Mouse (Mus musculus): ENCODE data around the gene Gm18596. TPM values are rescaled to one million over a fixed set of nuclear protein-coding genes. Genes with fewer than 3 reads are reported as not detected.
"Not testable (repeated sequence)": the region's sequence is repeated elsewhere in the genome, so short reads cannot be mapped to it uniquely, and the experiment has no call there.

Gm18596 gene
- polyA plus RNA-seq, 1 experiment from 2014 or later, result not detected

DNA sequence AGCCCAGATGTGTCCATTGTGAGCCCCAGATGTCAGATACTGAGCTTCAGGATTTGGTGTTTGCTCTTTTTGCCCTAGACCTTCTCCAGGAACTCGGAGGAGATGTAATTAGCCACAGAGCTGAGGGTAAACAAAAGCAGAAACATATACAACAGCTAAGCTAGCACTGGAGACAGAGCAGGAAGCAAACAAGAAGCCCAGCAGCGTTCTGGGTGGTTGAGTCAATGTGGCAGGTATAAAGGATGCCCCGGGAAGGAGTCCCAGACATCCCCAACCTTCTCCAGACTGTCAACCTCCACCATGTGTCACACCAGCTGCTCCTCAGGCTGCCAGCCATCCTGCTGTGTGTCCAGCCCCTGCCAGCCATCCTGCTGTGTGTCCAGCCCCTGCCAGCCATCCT lies 16.3 kb downstream of the Gm18596 start, which contains the start of gene Gm10100:
Gene Gm10100 (plus strand): TSS at position 301 of the 400 bp plus-strand sequence.
- H3K4me3 ChIP-seq (ENCODE audit: low read depth, low read length), result no peak within 1 kb of the TSS
- no peak within 1 kb of the TSS for H3K27ac ChIP-seq (ENCODE audit: low read depth, low read length)
- H3K27me3 ChIP-seq (ENCODE audit: control insufficient read depth, insufficient read depth, low read length), result no peaks in the 10 kb centered on the region
- WGBS, result 55% methylated on average over 3 of the region's 3 CpGs
- no peaks in the 10 kb centered on the region for H3K9me3 ChIP-seq (ENCODE audit: control insufficient read depth, low read length)
- no peaks in the 10 kb centered on the region for H3K4me1 ChIP-seq (ENCODE audit: control insufficient read depth, insufficient read depth, low read length)
- no peak within 1 kb of the TSS for H3K9ac ChIP-seq (ENCODE audit: low read length)
- H3K4me2 ChIP-seq (ENCODE audit: low read depth), result no peak within 1 kb of the TSS
- DNase-seq (ENCODE audit: low spot score) (no peak), ATAC-seq (ENCODE audit: insufficient read depth, low FRiP score, low TSS enrichment) (no peak)
- H3K36me3 ChIP-seq (ENCODE audit: control insufficient read depth, insufficient read depth, low read length), result no peaks in the 10 kb centered on the region

DNA sequence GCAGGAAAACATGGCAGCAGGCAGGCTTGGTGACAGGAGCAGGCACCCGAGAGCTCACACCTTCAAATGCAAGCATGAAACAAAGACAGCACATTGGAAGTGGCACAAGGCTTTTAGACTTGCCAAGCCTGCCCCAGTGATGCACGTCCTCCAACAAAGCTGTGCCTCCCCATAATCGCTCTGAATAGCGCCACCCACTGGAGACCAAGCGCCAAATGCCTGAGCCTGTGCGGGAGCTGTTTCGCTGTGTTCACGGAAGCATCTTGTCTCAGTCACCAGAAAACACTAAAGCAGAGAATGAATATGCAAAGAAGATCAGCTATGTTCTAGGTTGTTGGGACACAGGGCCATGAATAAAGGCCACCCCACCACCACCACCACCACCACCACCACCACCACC lies 17.6 kb downstream of the Gm18596 start:
- DNase-seq (ENCODE audit: low spot score) (no peak), ATAC-seq (ENCODE audit: insufficient read depth, low FRiP score, low TSS enrichment) (no peak)
- Histone ChIP-seq H3K4me1 (ENCODE audit: control insufficient read depth, insufficient read depth, low read length) (no peaks in the 10 kb centered on the region), H3K4me3 (ENCODE audit: low read depth, low read length) (no peak overlapping the region), H3K27me3 (ENCODE audit: control insufficient read depth, insufficient read depth, low read length) (no peaks in the 10 kb centered on the region), H3K36me3 (ENCODE audit: control insufficient read depth, insufficient read depth, low read length) (no peaks in the 10 kb centered on the region), H3K9ac (ENCODE audit: low read length) (no peak overlapping the region), H3K27ac (ENCODE audit: low read depth, low read length) (no peak overlapping the region), H3K9me3 (ENCODE audit: control insufficient read depth, low read length) (no peaks in the 10 kb centered on the region), H3K4me2 (ENCODE audit: low read depth) (no peak overlapping the region)
- 70% methylated on average over 8 of the region's 8 CpGs for WGBS

DNA sequence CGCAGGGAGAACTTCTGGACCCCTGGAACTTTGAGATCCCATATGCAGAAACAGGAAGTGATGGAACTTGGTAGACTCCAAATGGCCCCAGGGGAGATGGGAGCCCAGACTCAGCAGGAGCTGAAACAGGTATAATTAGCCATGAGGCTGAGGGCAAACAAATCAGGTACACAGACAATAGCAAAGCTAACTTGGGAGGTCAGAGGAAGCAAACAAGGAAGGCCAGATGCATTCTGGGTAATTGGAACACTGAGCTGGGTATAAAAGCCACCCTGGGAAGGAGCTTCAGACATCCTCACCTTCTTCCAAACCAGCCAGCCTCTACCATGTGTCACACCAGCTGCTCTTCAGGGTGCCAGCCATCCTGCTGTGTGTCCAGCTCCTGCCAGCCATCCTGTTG lies 22.1 kb downstream of the Gm18596 start, which contains the start of gene Krtap12-1:
Gene Krtap12-1 (plus strand): TSS at position 301 of the 400 bp plus-strand sequence.
- WGBS, result 97% methylated on average over 1 of the region's 1 CpGs
- not testable (repeated sequence) for H3K27me3 ChIP-seq (ENCODE audit: control insufficient read depth, insufficient read depth, low read length); H3K9me3 ChIP-seq (ENCODE audit: control insufficient read depth, low read length); ATAC-seq (ENCODE audit: insufficient read depth, low FRiP score, low TSS enrichment); DNase-seq (ENCODE audit: low spot score); H3K4me3 ChIP-seq (ENCODE audit: low read depth, low read length); H3K36me3 ChIP-seq (ENCODE audit: control insufficient read depth, insufficient read depth, low read length); H3K4me2 ChIP-seq (ENCODE audit: low read depth); H3K9ac ChIP-seq (ENCODE audit: low read length); H3K4me1 ChIP-seq (ENCODE audit: control insufficient read depth, insufficient read depth, low read length); H3K27ac ChIP-seq (ENCODE audit: low read depth, low read length)

DNA sequence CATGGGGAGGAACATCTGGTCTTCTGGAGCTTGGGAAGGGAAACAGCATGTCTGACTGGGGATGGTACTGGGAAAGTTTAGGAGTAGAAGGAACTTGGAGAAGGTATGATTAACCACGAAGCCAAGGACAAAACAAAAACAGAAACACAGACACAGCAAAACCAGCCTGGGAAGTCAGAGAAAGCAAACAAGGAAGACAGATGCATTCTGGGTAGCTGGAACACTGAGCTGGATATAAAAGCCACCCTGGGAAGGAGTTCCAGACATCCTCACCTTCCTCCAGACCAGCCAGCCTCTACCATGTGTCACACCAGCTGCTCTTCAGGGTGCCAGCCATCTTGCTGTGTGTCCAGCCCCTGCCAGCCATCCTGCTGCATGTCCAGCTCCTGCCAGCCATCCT lies 26.9 kb downstream of the Gm18596 start, which contains the start of gene Gm10142:
Gene Gm10142 (plus strand): TSS at position 301 of the 400 bp plus-strand sequence.
- H3K27me3 ChIP-seq (ENCODE audit: control insufficient read depth, insufficient read depth, low read length), result no peaks in the 10 kb centered on the region
- H3K9me3 ChIP-seq (ENCODE audit: control insufficient read depth, low read length), result no peaks in the 10 kb centered on the region
- no peaks in the 10 kb centered on the region for H3K36me3 ChIP-seq (ENCODE audit: control insufficient read depth, insufficient read depth, low read length)
- WGBS, result 90% methylated on average over 1 of the region's 1 CpGs
- no peaks in the 10 kb centered on the region for H3K4me1 ChIP-seq (ENCODE audit: control insufficient read depth, insufficient read depth, low read length)
- H3K27ac ChIP-seq (ENCODE audit: low read depth, low read length), result no peak within 1 kb of the TSS
- DNase-seq (ENCODE audit: low spot score) (no peak), ATAC-seq (ENCODE audit: insufficient read depth, low FRiP score, low TSS enrichment) (no peak)
- H3K4me2 ChIP-seq (ENCODE audit: low read depth), result no peak within 1 kb of the TSS
- H3K9ac ChIP-seq (ENCODE audit: low read length), result no peak within 1 kb of the TSS
- no peak within 1 kb of the TSS for H3K4me3 ChIP-seq (ENCODE audit: low read depth, low read length)

DNA sequence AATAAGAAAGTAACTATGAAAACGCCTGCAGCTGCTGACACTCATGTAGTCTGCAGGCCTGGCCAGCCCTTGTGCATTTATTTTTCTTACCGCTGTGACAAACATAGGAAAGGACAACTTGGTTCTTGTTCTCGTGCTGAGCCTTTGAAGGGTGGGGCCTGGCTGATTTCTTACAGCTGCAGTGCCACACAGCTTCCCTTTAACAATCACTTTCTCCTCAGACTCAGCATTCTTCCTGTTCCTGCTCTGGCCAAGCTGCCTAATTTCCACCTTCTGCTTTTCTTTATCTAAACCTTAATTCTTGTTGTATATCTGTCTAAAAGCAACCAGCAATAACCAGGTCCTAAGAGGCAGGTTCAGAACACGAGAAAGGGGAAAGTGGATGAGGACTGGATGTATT lies 28.7 kb downstream of the Gm18596 start:
- Histone ChIP-seq H3K36me3 (ENCODE audit: control insufficient read depth, insufficient read depth, low read length) (no peaks in the 10 kb centered on the region), H3K4me3 (ENCODE audit: low read depth, low read length) (no peak overlapping the region), H3K4me1 (ENCODE audit: control insufficient read depth, insufficient read depth, low read length) (no peaks in the 10 kb centered on the region), H3K9me3 (ENCODE audit: control insufficient read depth, low read length) (no peaks in the 10 kb centered on the region), H3K27me3 (ENCODE audit: control insufficient read depth, insufficient read depth, low read length) (no peaks in the 10 kb centered on the region), H3K9ac (ENCODE audit: low read length) (no peak overlapping the region), H3K27ac (ENCODE audit: low read depth, low read length) (no peak overlapping the region), H3K4me2 (ENCODE audit: low read depth) (no peak overlapping the region)
- no peak for DNase-seq (ENCODE audit: low spot score)
- ATAC-seq (ENCODE audit: insufficient read depth, low FRiP score, low TSS enrichment), result no peak
- 73% methylated on average over 4 of the region's 4 CpGs for WGBS

DNA sequence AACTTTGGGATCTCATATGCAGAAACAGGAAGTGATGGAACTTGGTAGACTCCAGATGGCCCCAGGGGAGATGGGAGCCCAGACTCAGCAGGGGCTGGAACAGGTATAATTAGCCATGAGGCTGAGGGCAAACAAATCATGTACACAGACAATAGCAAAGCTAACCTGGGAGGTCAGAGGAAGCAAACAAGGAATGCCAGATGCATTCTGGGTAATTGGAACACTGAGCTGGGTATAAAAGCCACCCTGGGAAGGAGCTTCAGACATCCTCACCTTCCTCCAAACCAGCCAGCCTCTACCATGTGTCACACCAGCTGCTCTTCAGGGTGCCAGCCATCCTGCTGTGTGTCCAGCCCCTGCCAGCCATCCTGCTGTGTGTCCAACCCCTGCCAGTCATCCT lies 31.3 kb downstream of the Gm18596 start, which contains the start of gene Gm10024:
Gene Gm10024 (plus strand): TSS at position 301 of the 400 bp plus-strand sequence.
- not testable (repeated sequence) for ATAC-seq (ENCODE audit: insufficient read depth, low FRiP score, low TSS enrichment); H3K4me2 ChIP-seq (ENCODE audit: low read depth); H3K4me1 ChIP-seq (ENCODE audit: control insufficient read depth, insufficient read depth, low read length); H3K27ac ChIP-seq (ENCODE audit: low read depth, low read length); H3K9ac ChIP-seq (ENCODE audit: low read length); H3K36me3 ChIP-seq (ENCODE audit: control insufficient read depth, insufficient read depth, low read length); H3K4me3 ChIP-seq (ENCODE audit: low read depth, low read length); DNase-seq (ENCODE audit: low spot score); H3K9me3 ChIP-seq (ENCODE audit: control insufficient read depth, low read length); H3K27me3 ChIP-seq (ENCODE audit: control insufficient read depth, insufficient read depth, low read length)

DNA sequence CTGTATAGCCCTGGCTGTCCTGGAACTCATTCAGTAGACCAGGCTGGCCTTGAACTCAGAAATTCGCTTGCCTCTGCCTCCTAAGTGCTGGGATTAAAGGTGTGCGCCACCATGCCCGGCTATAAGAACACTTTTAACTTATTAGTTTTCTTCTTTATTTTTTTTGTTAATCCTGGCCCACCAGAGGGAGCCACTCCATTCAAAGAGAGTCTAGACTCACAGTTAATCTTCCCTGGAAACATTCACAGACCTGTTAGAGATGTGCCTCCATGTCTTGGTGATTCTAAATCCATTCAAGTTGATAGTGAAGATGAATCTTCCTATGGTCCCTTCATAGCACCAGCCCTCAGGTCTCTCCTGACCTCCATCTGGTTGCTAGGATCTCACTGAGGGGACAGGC lies 32.6 kb downstream of the Gm18596 start:
- no peak overlapping the region for H3K4me3 ChIP-seq (ENCODE audit: low read depth, low read length)
- no peaks in the 10 kb centered on the region for H3K27me3 ChIP-seq (ENCODE audit: control insufficient read depth, insufficient read depth, low read length)
- H3K4me1 ChIP-seq (ENCODE audit: control insufficient read depth, insufficient read depth, low read length), result no peaks in the 10 kb centered on the region
- ATAC-seq (ENCODE audit: insufficient read depth, low FRiP score, low TSS enrichment) (no peak), DNase-seq (ENCODE audit: low spot score) (no peak)
- WGBS, result 84% methylated on average over 3 of the region's 3 CpGs
- no peaks in the 10 kb centered on the region for H3K36me3 ChIP-seq (ENCODE audit: control insufficient read depth, insufficient read depth, low read length)
- no peak overlapping the region for H3K27ac ChIP-seq (ENCODE audit: low read depth, low read length)
- no peaks in the 10 kb centered on the region for H3K9me3 ChIP-seq (ENCODE audit: control insufficient read depth, low read length)
- no peak overlapping the region for H3K9ac ChIP-seq (ENCODE audit: low read length)
- H3K4me2 ChIP-seq (ENCODE audit: low read depth), result no peak overlapping the region

DNA sequence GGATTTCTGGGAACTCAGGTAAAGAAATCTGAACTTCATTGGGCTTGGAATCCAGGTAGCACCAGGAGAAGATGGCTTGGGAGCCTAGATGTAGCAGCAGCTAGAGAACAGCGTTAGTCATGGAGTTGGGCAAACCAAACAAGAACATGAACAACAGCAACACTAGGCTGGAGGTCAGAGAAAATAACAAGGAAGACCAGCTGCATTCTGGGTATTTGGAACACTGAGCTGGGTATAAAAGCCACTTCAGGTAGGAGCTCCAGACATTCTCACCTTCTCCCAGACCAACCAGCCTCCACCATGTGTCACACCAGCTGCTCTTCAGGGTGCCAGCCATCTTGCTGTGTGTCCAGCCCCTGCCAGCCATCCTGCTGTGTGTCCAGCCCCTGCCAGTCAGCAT lies 36.1 kb downstream of the Gm18596 start, which contains the start of gene Gm10272:
Gene Gm10272 (plus strand): TSS at position 301 of the 400 bp plus-strand sequence.
- no peaks in the 10 kb centered on the region for H3K27me3 ChIP-seq (ENCODE audit: control insufficient read depth, insufficient read depth, low read length)

DNA sequence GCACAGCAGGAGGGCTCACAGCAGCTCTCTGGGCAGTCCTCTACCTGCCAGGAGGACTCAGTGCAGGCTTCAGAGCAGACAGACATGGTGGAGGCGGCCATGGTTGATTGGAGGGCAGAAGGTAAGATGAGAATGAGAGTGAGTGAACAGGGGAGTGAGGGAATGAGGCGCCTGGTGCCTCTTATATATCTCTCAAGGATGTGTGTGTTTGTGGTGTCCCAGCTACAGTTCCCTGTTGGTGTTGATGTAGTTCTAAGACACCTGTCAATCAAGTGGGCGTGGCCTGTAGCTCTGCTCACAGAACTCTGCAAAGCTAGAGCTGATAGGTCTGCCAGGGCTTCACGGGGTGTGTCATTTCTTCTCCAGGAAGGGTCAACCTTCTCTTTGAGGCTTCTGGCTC lies 45.3 kb downstream of the Gm18596 start, which contains the start of gene Gm9508:
Gene Gm9508 (minus strand): TSS at position 101 of the 400 bp plus-strand sequence.
- H3K27me3 ChIP-seq (ENCODE audit: control insufficient read depth, insufficient read depth, low read length), result no peaks in the 10 kb centered on the region
- no peak within 1 kb of the TSS for H3K9ac ChIP-seq (ENCODE audit: low read length)
- no peaks in the 10 kb centered on the region for H3K4me1 ChIP-seq (ENCODE audit: control insufficient read depth, insufficient read depth, low read length)
- 54% methylated on average over 4 of the region's 4 CpGs for WGBS
- no peak within 1 kb of the TSS for H3K4me3 ChIP-seq (ENCODE audit: low read depth, low read length)
- H3K4me2 ChIP-seq (ENCODE audit: low read depth), result no peak within 1 kb of the TSS
- H3K9me3 ChIP-seq (ENCODE audit: control insufficient read depth, low read length), result peaks cover 3% of the 10 kb centered on the region; the same call in 1 of the 2 replicates
- no peaks in the 10 kb centered on the region for H3K36me3 ChIP-seq (ENCODE audit: control insufficient read depth, insufficient read depth, low read length)
- no peak for DNase-seq (ENCODE audit: low spot score)
- ATAC-seq (ENCODE audit: insufficient read depth, low FRiP score, low TSS enrichment), result no peak
- H3K27ac ChIP-seq (ENCODE audit: low read depth, low read length), result no peak within 1 kb of the TSS

More for the DNA sequence above, 36.1 kb downstream of the Gm18596 start, which contains the start of gene Gm10272:
- H3K27ac ChIP-seq (ENCODE audit: low read depth, low read length), result no peak within 1 kb of the TSS
- ATAC-seq (ENCODE audit: insufficient read depth, low FRiP score, low TSS enrichment), result no peak
- no peak within 1 kb of the TSS for H3K4me3 ChIP-seq (ENCODE audit: low read depth, low read length)
- H3K9ac ChIP-seq (ENCODE audit: low read length), result no peak within 1 kb of the TSS
- 93% methylated on average over 1 of the region's 1 CpGs for WGBS
- DNase-seq (ENCODE audit: low spot score), result no peak
- H3K4me2 ChIP-seq (ENCODE audit: low read depth), result no peak within 1 kb of the TSS
- H3K9me3 ChIP-seq (ENCODE audit: control insufficient read depth, low read length), result no peaks in the 10 kb centered on the region
- no peaks in the 10 kb centered on the region for H3K36me3 ChIP-seq (ENCODE audit: control insufficient read depth, insufficient read depth, low read length)
- no peaks in the 10 kb centered on the region for H3K4me1 ChIP-seq (ENCODE audit: control insufficient read depth, insufficient read depth, low read length)

Data from neural tube, embryonic 11.5 days (tissue).